Mouse (Mus musculus) embryonic facial prominence, embryonic 13.5 days (tissue): ENCODE measurements around the gene Iqch. TPM values are rescaled to one million over a fixed set of nuclear protein-coding genes. Genes with fewer than 3 reads are reported as not detected.
"Not testable (repeated sequence)": the region's sequence is repeated elsewhere in the genome, so short reads cannot be mapped to it uniquely, and the experiment has no call there.

ENCODE experiments used
- ATAC-seq: fragments of 200-750 bp; cut with Nextera tagmentation; 2 replicates; pipeline ENCODE4 v1.8.0; 2017; ENCODE audit warnings: low read depth; ENCODE audit not compliant: insufficient number of reproducible peaks, insufficient read depth, low FRiP score, low TSS enrichment
- H3K27ac ChIP-seq: fragments of 300-500 bp; sonication (generic); 2 replicates; pipeline ENCODE4 v1.5.1; 2015; ENCODE audit warnings: moderate library complexity, mild to moderate bottlenecking, inconsistent platforms
- H3K27me3 ChIP-seq: fragments of 300-500 bp; sonication (generic); 2 replicates; pipeline ENCODE4 v1.6.1; 2015; ENCODE audit warnings: mild to moderate bottlenecking, inconsistent platforms
- H3K36me3 ChIP-seq: fragments of 300-500 bp; sonication (generic); 2 replicates; pipeline ENCODE4 v1.6.1; 2015; ENCODE audit warnings: mild to moderate bottlenecking, inconsistent platforms
- H3K4me1 ChIP-seq: fragments of 300-500 bp; sonication (generic); 2 replicates; pipeline ENCODE4 v1.6.1; 2015; ENCODE audit warnings: inconsistent platforms
- H3K4me2 ChIP-seq: fragments of 300-500 bp; sonication (generic); 2 replicates; pipeline ENCODE4 v1.6.1; 2015; ENCODE audit warnings: moderate library complexity, mild to moderate bottlenecking, inconsistent platforms
- H3K4me3 ChIP-seq: fragments of 300-500 bp; sonication (generic); 2 replicates; pipeline ENCODE4 v1.5.1; 2015; ENCODE audit warnings: mild to moderate bottlenecking, inconsistent platforms
- H3K9ac ChIP-seq: fragments of 300-500 bp; sonication (generic); 2 replicates; pipeline ENCODE4 v1.6.1; 2015; ENCODE audit warnings: mild to moderate bottlenecking, inconsistent platforms
- H3K9me3 ChIP-seq: fragments of 300-500 bp; sonication (generic); 2 replicates; pipeline ENCODE4 v1.6.1; 2016; ENCODE audit warnings: inconsistent platforms
- WGBS: fragments of 180-500 bp; shearing (Covaris S2); methylation state at CpG from one replicate; pipeline ENCODE4 v1.1.7; 2015; ENCODE audit warnings: mixed read lengths; 5-methylcytosine and 5-hydroxymethylcytosine counted together
- polyA plus RNA-seq: library from polyadenylated mRNA; unstranded; fragments of >200 nt; fragmentation: Nextera tagmentation; extraction: Ambion mirVana; gene quantifications from 2 replicates; pipeline ENCODE4 v1.2.1, GENCODE M21; 2015

Gene Iqch
- polyA plus RNA-seq, 1 experiment from 2014 or later = not detected

GRCm38 (mm10) chr9:63556933-63557332 is 45.4 kb downstream of the Iqch start:
- Histone ChIP-seq H3K4me2 (no peak overlapping the region), H3K27me3 (peaks cover 2% of the 10 kb centered on the region; the same call in 1 of the 2 replicates), H3K27ac (no peak overlapping the region), H3K36me3 (no peaks in the 10 kb centered on the region), H3K4me3 (no peak overlapping the region), H3K4me1 (no peaks in the 10 kb centered on the region), H3K9ac (no peak overlapping the region), H3K9me3 (no peaks in the 10 kb centered on the region)
- whole genome bisulfite sequencing = 79% methylated on average over 8 of the region's 8 CpGs
- ATAC-seq = no peak

GRCm38 (mm10) chr9:63556316-63556715 is 46.0 kb downstream of the Iqch start:
- H3K4me3 ChIP-seq = no peak overlapping the region
- H3K9me3 ChIP-seq = no peaks in the 10 kb centered on the region
- H3K36me3 ChIP-seq = no peaks in the 10 kb centered on the region
- WGBS = 77% methylated on average over 1 of the region's 1 CpGs
- no peaks in the 10 kb centered on the region for H3K4me1 ChIP-seq
- H3K4me2 ChIP-seq = no peak overlapping the region
- H3K27me3 ChIP-seq = no peaks in the 10 kb centered on the region
- H3K9ac ChIP-seq = no peak overlapping the region
- no peak for ATAC-seq
- no peak overlapping the region for H3K27ac ChIP-seq

- no peak overlapping the region for H3K4me3 ChIP-seq
- H3K27me3 ChIP-seq = no peaks in the 10 kb centered on the region
- H3K9ac ChIP-seq = no peak overlapping the region
- WGBS = 48% methylated on average over 3 of the region's 3 CpGs
- no peaks in the 10 kb centered on the region for H3K9me3 ChIP-seq
- no peak overlapping the region for H3K4me2 ChIP-seq
- no peak for ATAC-seq
- no peak overlapping the region for H3K27ac ChIP-seq
- no peaks in the 10 kb centered on the region for H3K36me3 ChIP-seq
- H3K4me1 ChIP-seq = no peaks in the 10 kb centered on the region
These were observed 46.8 kb downstream of the Iqch start for GRCm38 (mm10) chr9:63555460-63555990.

- ATAC-seq = no peak
- 72% methylated on average over 3 of the region's 3 CpGs for whole genome bisulfite sequencing
These were observed 48.7 kb downstream of the Iqch start for GRCm38 (mm10) chr9:63553628-63554027.

GRCm38 (mm10) chr9:63550701-63551100 is 51.6 kb downstream of the Iqch start:
- not testable (repeated sequence) for H3K27ac ChIP-seq, H3K9me3 ChIP-seq, H3K4me1 ChIP-seq, H3K36me3 ChIP-seq, ATAC-seq, H3K9ac ChIP-seq, H3K4me2 ChIP-seq, H3K27me3 ChIP-seq, H3K4me3 ChIP-seq
- WGBS = 76% methylated on average over 6 of the region's 6 CpGs

More at GRCm38 (mm10) chr9:63553628-63554027, 48.7 kb downstream of the Iqch start:
- Histone ChIP-seq H3K4me2 (no peak overlapping the region), H3K36me3 (no peaks in the 10 kb centered on the region), H3K9ac (no peak overlapping the region), H3K4me3 (no peak overlapping the region), H3K27me3 (peaks cover 7% of the 10 kb centered on the region; the same call in 1 of the 2 replicates), H3K4me1 (no peaks in the 10 kb centered on the region), H3K9me3 (no peaks in the 10 kb centered on the region), H3K27ac (no peak overlapping the region)

GRCm38 (mm10) chr9:63548966-63549365 is 53.3 kb downstream of the Iqch start:
- ATAC-seq = no peak
- no peak overlapping the region for H3K9ac ChIP-seq
- H3K27ac ChIP-seq = no peak overlapping the region
- peaks cover 8% of the 10 kb centered on the region; the same call in 1 of the 2 replicates for H3K27me3 ChIP-seq
- no peak overlapping the region for H3K4me2 ChIP-seq
- H3K9me3 ChIP-seq = no peaks in the 10 kb centered on the region
- WGBS = 87% methylated on average over 5 of the region's 5 CpGs
- no peak overlapping the region for H3K4me3 ChIP-seq
- H3K36me3 ChIP-seq = no peaks in the 10 kb centered on the region
- H3K4me1 ChIP-seq = no peaks in the 10 kb centered on the region

GRCm38 (mm10) chr9:63541926-63542325 is 60.4 kb downstream of the Iqch start:
- no peak overlapping the region for H3K27ac ChIP-seq
- no peak overlapping the region for H3K9ac ChIP-seq
- no peak overlapping the region for H3K4me2 ChIP-seq
- H3K4me3 ChIP-seq = no peak overlapping the region
- H3K4me1 ChIP-seq = no peaks in the 10 kb centered on the region
- H3K27me3 ChIP-seq = peaks cover 5% of the 10 kb centered on the region; the same call in 1 of the 2 replicates
- WGBS = 64% methylated on average over 7 of the region's 7 CpGs
- no peak for ATAC-seq
- no peaks in the 10 kb centered on the region for H3K9me3 ChIP-seq
- H3K36me3 ChIP-seq = no peaks in the 10 kb centered on the region

GRCm38 (mm10) chr9:63541301-63541700 is 61.0 kb downstream of the Iqch start:
- H3K4me2 ChIP-seq = no peak overlapping the region
- no peaks in the 10 kb centered on the region for H3K36me3 ChIP-seq
- no peak overlapping the region for H3K9ac ChIP-seq
- no peak overlapping the region for H3K27ac ChIP-seq
- no peak for ATAC-seq
- no peaks in the 10 kb centered on the region for H3K9me3 ChIP-seq
- 88% methylated on average over 7 of the region's 7 CpGs for WGBS
- H3K4me1 ChIP-seq = no peaks in the 10 kb centered on the region
- peaks cover 5% of the 10 kb centered on the region; the same call in 1 of the 2 replicates for H3K27me3 ChIP-seq
- no peak overlapping the region for H3K4me3 ChIP-seq

- Histone ChIP-seq H3K9me3 (no peaks in the 10 kb centered on the region), H3K9ac (no peak overlapping the region), H3K4me1 (peaks cover 21% of the 10 kb centered on the region), H3K27ac (no peak overlapping the region), H3K36me3 (no peaks in the 10 kb centered on the region), H3K27me3 (peaks cover 13% of the 10 kb centered on the region; the same call in 1 of the 2 replicates), H3K4me3 (no peak overlapping the region), H3K4me2 (no peak overlapping the region)
- ATAC-seq = no peak
- WGBS = 76% methylated on average over 4 of the region's 4 CpGs
These were observed 64.8 kb downstream of the Iqch start for GRCm38 (mm10) chr9:63537489-63537888.

- ATAC-seq = no peak
These were observed 67.3 kb downstream of the Iqch start for GRCm38 (mm10) chr9:63535042-63535441.

GRCm38 (mm10) chr9:63534371-63534780 is 67.9 kb downstream of the Iqch start:
- Histone ChIP-seq H3K4me2 (no peak overlapping the region), H3K4me1 (peaks cover 21% of the 10 kb centered on the region), H3K9me3 (no peaks in the 10 kb centered on the region), H3K36me3 (no peaks in the 10 kb centered on the region), H3K27ac (no peak overlapping the region), H3K9ac (no peak overlapping the region), H3K4me3 (no peak overlapping the region), H3K27me3 (peaks cover 8% of the 10 kb centered on the region; the same call in 1 of the 2 replicates)
- 13% methylated on average over 7 of the region's 7 CpGs for WGBS
- ATAC-seq = no peak

More at GRCm38 (mm10) chr9:63535042-63535441, 67.3 kb downstream of the Iqch start:
- no peaks in the 10 kb centered on the region for H3K9me3 ChIP-seq
- H3K9ac ChIP-seq = no peak overlapping the region
- H3K4me1 ChIP-seq = peaks cover 21% of the 10 kb centered on the region
- no peak overlapping the region for H3K4me3 ChIP-seq
- 26% methylated on average over 6 of the region's 6 CpGs for WGBS
- H3K27me3 ChIP-seq = peaks cover 8% of the 10 kb centered on the region; the same call in 1 of the 2 replicates
- H3K36me3 ChIP-seq = no peaks in the 10 kb centered on the region
- no peak overlapping the region for H3K27ac ChIP-seq
- no peak overlapping the region for H3K4me2 ChIP-seq

- H3K27ac ChIP-seq = no peak overlapping the region
- H3K4me1 ChIP-seq = peaks cover 22% of the 10 kb centered on the region
- peaks cover 8% of the 10 kb centered on the region; the same call in 1 of the 2 replicates for H3K27me3 ChIP-seq
- 62% methylated on average over 9 of the region's 9 CpGs for WGBS
- no peak overlapping the region for H3K4me3 ChIP-seq
- no peaks in the 10 kb centered on the region for H3K36me3 ChIP-seq
- H3K9ac ChIP-seq = no peak overlapping the region
- no peak overlapping the region for H3K4me2 ChIP-seq
- no peak for ATAC-seq
- H3K9me3 ChIP-seq = no peaks in the 10 kb centered on the region
These were observed 69.2 kb downstream of the Iqch start for GRCm38 (mm10) chr9:63532966-63533711.
